Mouse (Mus musculus) embryo, embryonic 10.5 days (tissue): ENCODE data around the gene Aaas.
A peak's percentile ranks its signal among the peaks of the same experiment; 100 is the strongest.

ENCODE experiments used
- DNase-seq: peaks from one replicate; pipeline ENCODE4 v3.0.0-alpha.2; 2015; ENCODE audit warnings: low spot score

Aaas gene

GRCm38 (mm10) chr15:102350138-102350941 is at the start of gene Aaas:
Aaas (minus strand) TSS chr15:102350771.
- peak; percentile 98 for DNase-seq

GRCm38 (mm10) chr15:102399229-102400221 is 49.0 kb upstream of the Aaas start:
- DNase-seq, result peak; percentile 88

- peak; percentile 30 for DNase-seq
These were observed 48.1 kb upstream of the Aaas start for GRCm38 (mm10) chr15:102398629-102399028.

- peak; percentile 61 for DNase-seq
These were observed 44.5 kb upstream of the Aaas start for GRCm38 (mm10) chr15:102395061-102395460.

GRCm38 (mm10) chr15:102393584-102394014 is 43.0 kb upstream of the Aaas start:
- peak; percentile 50 for DNase-seq

- DNase-seq, result no peak
These were observed 41.9 kb upstream of the Aaas start for GRCm38 (mm10) chr15:102392520-102392919.

GRCm38 (mm10) chr15:102388942-102389341 is 38.4 kb upstream of the Aaas start:
- no peak for DNase-seq

GRCm38 (mm10) chr15:102386640-102387039 is 36.1 kb upstream of the Aaas start:
- no peak for DNase-seq

- no peak for DNase-seq
These were observed 33.1 kb upstream of the Aaas start for GRCm38 (mm10) chr15:102383671-102384070.

GRCm38 (mm10) chr15:102381575-102381974 is 31.0 kb upstream of the Aaas start:
- DNase-seq, result peak; percentile 96

GRCm38 (mm10) chr15:102377810-102378262 is 27.3 kb upstream of the Aaas start:
- DNase-seq, result peak; percentile 66

- peak; percentile 95 for DNase-seq
These were observed 26.6 kb upstream of the Aaas start for GRCm38 (mm10) chr15:102377163-102377543.

GRCm38 (mm10) chr15:102376453-102377162 is 26.0 kb upstream of the Aaas start:
- peak; percentile 69 for DNase-seq

- peak; percentile 49 for DNase-seq
These were observed 20.2 kb upstream of the Aaas start for GRCm38 (mm10) chr15:102370727-102371126.

GRCm38 (mm10) chr15:102369972-102370371 is 19.4 kb upstream of the Aaas start:
- DNase-seq, result peak; percentile 16

GRCm38 (mm10) chr15:102366733-102367344 is 16.3 kb upstream of the Aaas start, which contains the start of gene Sp7:
Sp7 (minus strand) TSS chr15:102367182.
- peak; percentile 59 for DNase-seq

- DNase-seq, result no peak
These were observed 15.7 kb upstream of the Aaas start for GRCm38 (mm10) chr15:102366238-102366637.

- no peak for DNase-seq
These were observed 14.1 kb upstream of the Aaas start for GRCm38 (mm10) chr15:102364678-102365077.

- peak; percentile 32 for DNase-seq
These were observed 12.1 kb upstream of the Aaas start for GRCm38 (mm10) chr15:102362648-102363047.

- no peak for DNase-seq
These were observed 8.3 kb upstream of the Aaas start for GRCm38 (mm10) chr15:102358834-102359233.

- DNase-seq, result peak; percentile 54
These were observed 7.6 kb upstream of the Aaas start for GRCm38 (mm10) chr15:102358126-102358525.
